Mouse (Mus musculus) CD4-positive helper T cell, adult 2 months (primary cell): ENCODE data around the gene Dst.

Experiments used
- DNase-seq: peaks from one replicate; pipeline ENCODE4 v3.0.0-alpha.2; 2012; ENCODE audit warnings: low read depth, missing footprints, low spot score

Dst gene

DNA sequence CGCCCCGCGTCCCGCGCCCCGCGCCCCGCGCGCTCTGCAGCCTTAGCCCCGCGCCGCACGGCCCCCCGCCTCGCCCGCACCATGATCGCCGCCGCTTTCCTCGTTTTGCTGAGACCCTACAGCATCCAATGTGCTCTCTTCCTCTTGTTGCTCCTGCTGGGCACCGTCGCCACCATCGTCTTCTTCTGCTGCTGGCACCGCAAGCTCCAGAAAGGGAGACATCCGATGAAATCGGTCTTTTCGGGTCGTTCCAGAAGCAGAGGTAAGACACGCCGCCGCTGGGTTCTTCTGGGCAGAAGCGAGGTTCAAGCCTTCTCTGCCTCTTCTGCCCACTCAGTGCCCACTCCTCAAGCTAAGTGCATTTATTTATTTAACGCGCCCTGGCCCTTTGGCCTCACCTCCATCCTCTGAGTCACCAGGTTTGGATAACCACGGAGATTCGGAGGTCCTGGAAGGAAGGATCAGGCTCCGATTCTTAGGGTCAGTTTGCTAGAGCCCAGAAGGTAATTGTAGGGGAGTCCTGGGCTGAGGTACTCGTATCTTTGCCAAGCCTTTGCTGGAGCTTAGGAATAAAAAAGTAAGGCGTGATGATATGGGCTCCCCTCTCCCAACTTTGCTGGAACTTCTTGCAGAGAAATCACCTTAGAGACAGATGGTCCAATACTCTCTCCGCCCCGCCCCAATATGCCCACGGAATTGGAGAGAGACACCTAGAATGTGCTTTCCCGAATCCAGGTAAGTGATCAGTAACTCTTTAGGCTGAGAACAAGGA is at the start of gene Dst:
Gene Dst, plus strand, starts transcription at position 35 of the 772 bp plus-strand sequence.
- DNase-seq: no peak

DNA sequence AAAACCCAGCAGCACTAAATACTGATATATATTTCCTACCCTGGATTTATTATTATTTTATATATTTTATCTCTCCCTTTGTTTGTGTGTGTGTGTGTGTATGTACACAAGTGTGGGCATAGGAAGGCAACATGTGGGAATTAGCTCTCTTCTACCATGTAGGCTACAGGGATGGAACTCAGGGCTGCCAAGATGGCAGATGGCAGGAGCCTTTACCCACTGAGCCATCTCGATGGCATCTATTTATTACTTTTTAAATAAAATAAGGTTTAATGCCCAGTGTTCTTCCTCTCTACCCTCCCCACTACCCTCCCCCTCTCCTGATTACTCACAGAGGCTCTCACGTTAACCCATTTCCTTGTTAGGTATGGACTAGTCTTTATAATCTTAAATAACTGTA is 39.0 kb upstream of the Dst start:
- no peak for DNase-seq

DNA sequence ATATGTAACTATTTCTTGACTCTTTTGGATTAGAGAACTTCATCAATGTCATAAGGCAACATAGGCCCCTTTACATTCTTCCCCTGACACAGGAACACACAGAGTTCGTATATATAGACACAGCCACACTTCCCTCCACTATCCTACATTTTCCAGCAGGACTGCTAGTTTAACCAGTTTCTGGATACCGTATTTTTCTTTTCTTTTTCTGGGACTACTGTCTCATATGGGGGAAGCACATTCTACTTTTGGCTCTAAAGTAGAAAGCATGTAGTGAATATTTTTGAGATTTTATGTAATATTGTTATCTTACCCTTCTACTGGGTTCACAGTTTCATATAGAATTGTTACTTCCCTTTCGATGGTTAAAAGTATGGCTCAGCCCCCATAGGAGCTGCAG is 38.6 kb upstream of the Dst start:
- no peak for DNase-seq

DNA sequence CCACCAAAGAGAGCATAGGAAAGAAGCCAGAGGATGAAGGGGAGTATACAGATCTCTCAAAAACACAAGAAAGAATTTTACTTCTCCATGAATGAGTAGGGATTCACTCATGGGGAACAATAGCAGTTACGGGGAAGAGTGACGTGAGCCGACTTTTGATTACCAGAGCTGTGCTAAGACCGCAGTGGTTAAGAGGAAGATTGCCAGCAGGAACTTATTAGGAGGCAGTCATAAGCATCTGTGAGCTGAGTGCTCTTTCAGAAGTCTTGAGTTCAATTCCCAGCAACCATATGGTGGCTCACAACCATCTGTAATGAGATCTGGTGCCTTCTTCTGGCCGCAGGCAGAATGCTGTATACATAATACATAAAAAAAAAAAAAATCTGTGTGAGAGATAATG is 34.5 kb upstream of the Dst start:
- no peak for DNase-seq

- DNase-seq: peak; percentile 34
These were observed 32.3 kb upstream of the Dst start for GRCm38 (mm10) chr1:33875691-33876090.

DNA sequence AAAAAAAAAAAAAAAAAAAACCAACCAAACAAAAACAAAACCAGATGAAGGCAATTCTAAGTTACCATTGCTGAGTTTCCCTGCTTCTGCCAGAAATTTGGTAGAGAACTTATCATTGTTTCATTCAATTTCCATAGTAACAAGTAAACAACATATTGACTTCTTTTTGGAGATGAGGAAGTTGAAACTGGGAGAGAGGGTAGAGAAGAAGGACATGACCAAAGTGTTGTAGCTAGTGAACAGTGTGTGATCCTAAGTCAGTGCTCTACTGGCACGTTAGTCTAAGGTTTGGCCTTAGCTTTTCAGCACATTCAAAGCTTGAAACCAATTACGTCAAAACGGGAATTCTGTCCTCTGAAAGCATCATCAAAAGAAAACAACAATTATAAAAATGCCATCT is 31.6 kb upstream of the Dst start:
- no peak for DNase-seq

DNA sequence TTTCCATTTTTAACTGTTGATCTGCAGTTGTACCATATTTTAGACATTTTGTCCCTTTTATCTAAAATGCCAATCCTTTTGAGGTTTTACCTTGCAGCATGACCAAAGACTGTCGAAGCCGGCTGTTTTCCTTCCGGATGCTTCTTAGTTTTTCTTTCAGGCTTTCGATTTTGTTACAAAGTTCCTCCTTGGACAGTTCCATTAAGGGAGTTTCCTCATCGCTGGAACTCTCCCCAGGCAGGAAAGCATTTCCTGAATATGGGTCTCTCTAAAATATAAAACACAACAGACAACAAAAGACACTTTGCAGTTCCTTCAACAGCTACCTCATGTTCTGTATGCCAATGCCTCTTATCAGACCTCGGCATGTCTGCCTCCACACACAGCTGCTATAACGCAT is 29.9 kb upstream of the Dst start:
- DNase-seq: no peak

- peak; percentile 83 for DNase-seq
These were observed 24.8 kb upstream of the Dst start for GRCm38 (mm10) chr1:33883102-33883839.

DNA sequence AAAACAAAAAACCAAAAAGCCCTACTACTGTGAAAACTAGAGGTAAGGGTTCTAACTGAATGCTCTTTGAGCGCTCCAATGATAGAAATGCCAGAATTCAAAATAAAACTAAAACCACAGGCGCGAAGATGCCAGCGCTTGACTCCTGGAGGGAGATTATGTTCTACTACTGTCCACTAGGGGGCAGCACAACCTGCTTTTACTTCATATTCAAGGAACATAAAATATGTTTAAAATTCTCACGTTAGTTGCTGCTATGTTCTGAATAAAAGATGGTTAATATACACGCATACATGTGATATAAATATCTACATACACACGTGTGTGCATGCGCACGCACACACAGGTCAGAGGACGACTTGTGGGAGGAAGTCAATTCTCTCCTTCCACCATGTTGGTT is 15.2 kb upstream of the Dst start:
- DNase-seq: peak; percentile 16

DNA sequence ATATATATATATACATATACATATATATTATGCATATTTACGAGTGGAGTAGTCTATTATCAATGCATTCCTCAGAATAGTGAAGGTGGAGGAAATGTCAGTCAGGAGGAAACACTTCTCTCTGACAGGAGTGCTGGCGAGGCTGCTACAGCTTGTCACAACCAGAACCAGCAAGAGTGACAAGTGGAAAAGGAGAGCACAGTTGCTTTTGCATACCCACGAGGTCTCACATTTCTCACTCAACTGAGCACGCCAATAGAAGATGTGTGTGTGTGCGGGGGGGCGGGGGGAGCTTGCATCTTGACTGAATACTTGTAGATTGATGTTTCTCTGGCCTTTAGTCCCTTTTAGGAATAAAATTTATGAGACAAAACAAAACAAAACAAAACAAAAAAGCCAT is 11.9 kb upstream of the Dst start:
- DNase-seq: no peak

DNA sequence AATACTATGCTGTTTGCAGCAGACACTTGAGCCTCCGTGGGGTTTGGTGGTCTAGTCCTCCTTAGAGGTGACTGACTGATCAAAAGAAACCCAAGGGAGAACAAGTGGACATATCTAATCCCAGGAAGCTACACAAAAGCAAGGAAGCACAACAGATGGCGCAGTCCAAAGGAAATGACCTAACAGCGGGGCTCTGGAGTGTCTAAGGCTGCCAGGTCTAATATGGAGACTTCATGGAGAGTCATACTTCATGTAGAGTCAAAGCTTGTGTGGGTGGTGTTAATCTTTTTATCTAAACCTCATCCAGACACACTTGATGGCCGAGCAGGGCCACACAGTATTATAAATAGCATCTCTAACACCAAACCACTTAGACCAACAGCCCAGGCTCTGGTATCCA is 11.4 kb upstream of the Dst start:
- DNase-seq: no peak

DNA sequence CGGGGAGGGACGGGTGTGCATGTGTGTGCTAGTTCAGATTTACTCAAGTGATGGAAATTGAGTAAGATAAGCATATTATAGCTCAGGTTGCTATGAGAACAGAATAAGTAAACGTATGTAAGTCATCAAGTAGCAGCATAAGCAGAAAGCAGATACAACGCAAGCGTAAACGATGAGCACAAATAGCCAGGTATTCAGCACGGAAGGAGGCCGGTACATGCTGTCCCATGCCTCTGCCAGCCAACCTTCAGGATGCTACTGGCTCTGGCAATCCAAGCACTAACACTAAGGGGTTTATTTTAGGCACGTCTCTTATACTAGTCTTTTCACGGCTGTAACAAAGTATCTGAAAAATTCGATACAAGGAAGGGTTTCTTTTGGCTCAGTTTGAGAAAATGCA is 10.6 kb upstream of the Dst start:
- DNase-seq: no peak

DNA sequence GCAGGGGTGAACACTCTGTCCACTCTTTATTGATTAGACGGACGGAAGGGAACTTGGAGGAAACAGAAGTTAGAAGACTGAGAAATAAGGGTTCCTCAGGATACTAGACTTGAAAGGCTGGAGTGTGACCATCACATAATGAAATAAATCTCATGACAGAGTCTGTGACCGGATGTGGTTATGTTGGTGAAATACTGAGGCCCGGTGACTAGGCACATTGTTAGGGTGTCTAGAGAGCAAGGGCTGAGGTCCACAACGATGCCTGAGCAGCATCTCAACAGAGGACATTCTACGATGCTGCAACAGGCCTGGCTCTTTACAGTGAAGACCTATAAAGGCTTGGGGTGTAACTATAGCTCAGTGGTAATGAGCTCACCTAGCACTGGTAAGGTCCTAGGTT is 9.7 kb upstream of the Dst start:
- no peak for DNase-seq

DNA sequence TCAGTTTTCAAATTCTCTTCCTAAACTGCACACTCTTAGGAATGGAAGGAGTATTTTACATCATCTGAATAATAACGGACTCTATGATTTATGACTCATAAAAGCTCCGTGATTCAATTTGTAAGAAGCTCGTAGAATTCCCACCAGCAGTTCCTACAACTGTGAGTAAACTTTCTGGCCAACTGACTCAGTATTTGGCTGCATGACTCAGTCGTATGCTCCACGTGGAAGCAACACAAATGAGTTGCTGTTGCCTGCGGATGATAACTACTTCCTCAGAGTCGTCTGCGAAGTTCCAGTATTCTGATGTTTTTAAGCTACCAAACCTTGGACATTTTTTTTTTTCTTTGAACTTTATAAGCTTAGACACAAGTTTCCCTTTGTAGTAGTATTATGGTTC is 7.8 kb upstream of the Dst start:
- no peak for DNase-seq

GRCm38 (mm10) chr1:33903587-33903986 is 4.4 kb upstream of the Dst start:
- no peak for DNase-seq

DNA sequence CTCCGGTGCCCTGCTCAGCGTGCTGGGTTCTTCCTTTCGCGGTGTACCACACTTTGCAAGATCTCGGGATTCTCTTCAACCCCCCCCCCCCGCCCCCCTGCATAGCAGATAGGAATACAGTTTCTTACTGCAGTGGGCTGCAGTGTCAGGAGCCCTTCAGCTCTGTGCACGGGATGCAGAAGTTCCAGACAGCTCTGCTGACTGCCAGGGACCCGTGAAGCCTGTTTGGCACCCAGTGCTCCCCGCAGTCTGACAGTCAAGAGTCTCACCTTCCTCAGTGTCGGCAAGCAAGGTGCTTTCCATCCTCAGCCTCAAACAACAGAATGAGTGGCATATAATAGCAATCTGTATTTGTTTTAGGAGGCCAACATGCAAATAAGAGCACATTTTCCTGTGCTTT is 1.8 kb upstream of the Dst start:
- no peak for DNase-seq

DNA sequence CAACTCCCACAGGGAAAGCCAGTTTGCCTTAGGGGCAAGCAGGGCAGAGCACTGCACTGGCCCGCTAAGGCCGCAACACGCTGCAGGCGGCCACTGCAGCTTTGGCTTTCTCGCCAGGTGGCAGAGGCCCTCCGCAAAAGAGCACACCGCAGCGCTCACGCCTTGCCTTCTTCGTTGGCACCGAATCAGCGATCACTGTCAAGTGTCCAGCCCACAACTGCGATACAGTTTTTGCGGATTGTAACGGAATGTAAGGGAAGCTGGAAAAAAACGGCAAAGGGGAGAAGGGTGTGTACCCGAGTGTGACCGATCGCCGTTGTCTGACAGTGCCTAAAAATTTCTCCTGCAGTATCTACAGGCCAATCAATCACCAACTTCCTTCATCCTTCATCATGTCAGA is 1.1 kb upstream of the Dst start:
- DNase-seq: no peak

- peak; percentile 15 for DNase-seq
These were observed 419 bp upstream of the Dst start, which contains the start of gene Bend6 for GRCm38 (mm10) chr1:33907421-33908190. Gene Bend6, minus strand, starts transcription at chr1:33907816.

DNA sequence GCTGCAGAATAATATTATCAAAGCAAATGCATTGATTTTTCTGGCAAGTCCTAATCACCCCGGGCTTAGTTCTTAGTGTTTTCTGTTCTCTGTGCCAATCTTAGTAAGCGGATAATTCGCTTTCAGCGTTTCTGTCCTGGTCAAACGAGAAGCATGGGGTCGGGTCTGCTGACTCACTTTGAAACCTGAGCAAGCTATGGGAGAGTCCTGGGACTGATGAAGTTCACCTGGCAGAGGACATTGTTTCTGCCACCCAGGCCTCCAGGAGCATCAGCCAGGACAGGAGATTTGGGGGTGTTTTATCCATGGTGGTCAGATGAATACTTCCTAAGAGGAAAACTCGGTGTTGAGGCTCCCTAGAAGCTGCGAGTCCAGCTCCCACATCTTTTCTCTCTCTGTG is 3.6 kb downstream of the Dst start:
- no peak for DNase-seq

DNA sequence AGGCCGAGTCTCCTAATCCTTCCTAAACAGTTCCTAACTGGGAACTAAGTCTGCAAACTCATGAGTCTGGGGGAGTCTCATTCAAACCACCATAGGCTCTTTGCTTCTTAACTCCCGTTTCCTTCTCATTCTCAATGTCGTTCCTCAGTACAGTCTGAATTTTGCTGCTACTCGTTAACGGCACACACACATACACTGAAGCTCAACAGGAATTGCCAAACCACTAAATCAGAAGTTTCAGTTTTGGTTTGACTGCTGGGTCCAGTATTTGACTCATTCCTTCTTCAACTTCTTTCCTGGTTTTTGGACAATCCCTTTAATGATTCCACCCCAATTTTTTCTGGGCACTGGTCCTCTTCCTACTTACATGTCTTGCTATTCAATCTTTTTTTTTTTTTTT is 8.5 kb downstream of the Dst start:
- DNase-seq: no peak

GRCm38 (mm10) chr1:33922975-33923374 is 14.9 kb downstream of the Dst start:
- DNase-seq: no peak

DNA sequence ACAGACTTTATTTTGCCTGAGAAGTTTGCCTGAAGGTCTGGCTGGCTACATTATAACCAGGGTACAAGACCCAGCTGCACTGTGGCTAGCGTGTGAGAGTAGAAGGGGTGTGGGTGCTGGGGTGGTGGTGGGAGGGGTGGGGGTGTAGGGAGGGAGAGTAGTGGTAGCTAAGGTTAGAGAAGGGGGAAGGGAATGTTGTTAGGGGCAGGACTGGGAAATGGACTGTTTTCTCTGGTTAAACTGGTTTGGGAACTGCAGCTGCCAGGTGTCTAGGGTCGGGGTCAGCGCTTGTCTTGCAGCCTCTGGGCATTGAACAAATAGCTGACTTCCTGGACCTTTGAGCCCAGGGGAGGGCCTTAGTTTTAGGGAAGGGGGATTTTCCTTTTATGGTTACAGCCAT is 17.3 kb downstream of the Dst start:
- DNase-seq: no peak

GRCm38 (mm10) chr1:33927466-33927865 is 19.4 kb downstream of the Dst start:
- no peak for DNase-seq
